Mouse (Mus musculus) limb, embryonic 14.5 days (tissue): ENCODE data around the gene Stat6. TPM values are rescaled to one million over a fixed set of nuclear protein-coding genes. Genes with fewer than 3 reads are reported as not detected.
A peak's percentile ranks its signal among the peaks of the same experiment; 100 is the strongest.
"Not testable (repeated sequence)": the region's sequence is repeated elsewhere in the genome, so short reads cannot be mapped to it uniquely, and the experiment has no call there.

Experiments used
- ATAC-seq: fragments of 200-750 bp; cut with Nextera tagmentation; 2 replicates; pipeline ENCODE4 v1.8.0; 2017; ENCODE audit warnings: low read depth, moderate number of reproducible peaks, moderate TSS enrichment; ENCODE audit not compliant: low FRiP score
- DNase-seq: peaks from one replicate; pipeline ENCODE4 v3.0.0-alpha.2; 2015; ENCODE audit warnings: low spot score
- H3K27ac ChIP-seq: fragments of 300-500 bp; sonication (generic); replicated peaks from 2 replicates; pipeline ENCODE4 v1.5.1; 2014; ENCODE audit warnings: low read depth, mild to moderate bottlenecking, low read length, moderate library complexity, mixed read lengths
- H3K27me3 ChIP-seq: fragments of 300-500 bp; sonication (generic); 2 replicates; pipeline ENCODE4 v1.6.1; 2014; ENCODE audit warnings: low read length, mixed read lengths; ENCODE audit not compliant: control insufficient read depth, insufficient read depth
- H3K36me3 ChIP-seq: fragments of 300-500 bp; sonication (generic); 2 replicates; pipeline ENCODE4 v1.6.1; 2014; ENCODE audit warnings: mild to moderate bottlenecking, low read length, moderate library complexity, mixed read lengths; ENCODE audit not compliant: control insufficient read depth, insufficient read depth
- H3K4me1 ChIP-seq: fragments of 300-500 bp; sonication (generic); 2 replicates; pipeline ENCODE4 v1.6.1; 2014; ENCODE audit warnings: antibody characterized with exemption, low read length, mixed read lengths; ENCODE audit not compliant: control insufficient read depth, insufficient read depth
- H3K4me2 ChIP-seq: fragments of 300-500 bp; sonication (generic); replicated peaks from 2 replicates; pipeline ENCODE4 v1.6.1; 2014; ENCODE audit warnings: low read depth, mild to moderate bottlenecking, low read length, moderate library complexity; ENCODE audit not compliant: severe bottlenecking
- H3K4me3 ChIP-seq: fragments of 300-500 bp; sonication (generic); replicated peaks from 2 replicates; pipeline ENCODE4 v1.5.1; 2014; ENCODE audit warnings: low read length
- H3K9ac ChIP-seq: fragments of 300-500 bp; sonication (generic); 2 replicates; pipeline ENCODE4 v1.6.1; 2014; ENCODE audit warnings: mild to moderate bottlenecking, low read depth, low read length, moderate library complexity; ENCODE audit not compliant: severe bottlenecking
- H3K9me3 ChIP-seq: fragments of 300-500 bp; sonication (generic); 2 replicates; pipeline ENCODE4 v1.6.1; 2016; ENCODE audit warnings: low read length; ENCODE audit not compliant: control insufficient read depth
- POLR2A ChIP-seq: fragments of 200-500 bp; IDR thresholded peaks from 2 replicates; pipeline ENCODE4 v1.8.0; 2012; ENCODE audit warnings: inconsistent platforms, mild to moderate bottlenecking, moderate library complexity, borderline replicate concordance; ENCODE audit not compliant: insufficient read depth, insufficient read length; ENCODE audit errors: extremely low read depth
- WGBS: fragments of 180-500 bp; shearing (Covaris S2); extraction: QIAGEN DNeasy Blood & Tissue Kit; methylation state at CpG from one replicate; pipeline ENCODE4 v1.1.7; 2014; 5-methylcytosine and 5-hydroxymethylcytosine counted together
- polyA plus RNA-seq, 2 experiments: library from polyadenylated mRNA; depleted of rRNA in 1 of 2; stranded (reverse) in 1 of 2; unstranded in 1 of 2; fragments of >200 nt; fragmentation: Nextera tagmentation in 1 of 2; extraction: Ambion mirVana in 1 of 2; gene quantifications; 2 replicates each; pipeline versions ENCODE4 v1.2.1 to v1.2.3; 2012 to 2014

Gene Stat6
- polyA plus RNA-seq, 2 experiments: 22.2 to 30.7 TPM

DNA sequence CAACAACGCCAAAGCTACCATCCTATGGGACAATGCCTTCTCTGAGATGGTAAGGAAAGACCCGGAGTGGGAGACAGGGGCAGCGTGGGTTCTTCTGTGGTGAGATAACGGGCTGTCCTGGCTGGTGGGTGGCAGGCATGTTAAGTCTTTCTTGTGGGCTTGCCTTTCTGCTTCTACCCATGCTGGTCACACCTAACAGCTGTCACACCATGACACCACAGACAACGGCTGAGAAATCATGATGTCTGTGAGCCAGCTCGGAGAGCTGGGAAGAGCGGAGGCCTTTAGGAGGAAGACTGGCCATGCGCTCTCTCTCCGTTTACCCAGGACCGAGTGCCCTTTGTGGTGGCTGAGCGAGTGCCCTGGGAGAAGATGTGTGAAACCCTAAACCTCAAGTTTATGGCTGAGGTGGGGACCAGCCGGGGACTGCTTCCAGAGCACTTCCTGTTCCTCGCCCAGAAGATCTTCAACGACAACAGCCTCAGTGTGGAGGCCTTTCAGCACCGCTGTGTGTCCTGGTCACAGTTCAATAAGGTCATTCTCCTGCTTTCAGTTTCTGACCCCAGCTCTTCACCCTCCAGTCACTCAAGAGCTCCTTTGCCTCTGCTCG, 12.3 kb downstream of the Stat6 start:
- Histone ChIP-seq H3K4me2 (no peak overlapping the region), H3K4me3 (no peak overlapping the region), H3K9ac (no peak overlapping the region), H3K4me1 (no peaks in the 10 kb centered on the region), H3K27ac (no peak overlapping the region), H3K36me3 (peaks cover 19% of the 10 kb centered on the region), H3K9me3 (no peaks in the 10 kb centered on the region), H3K27me3 (no peaks in the 10 kb centered on the region)
- WGBS: 57% methylated on average over 16 of the region's 16 CpGs
- no peak for ATAC-seq
- no peak for TF ChIP-seq POLR2A
- no peak for DNase-seq

DNA sequence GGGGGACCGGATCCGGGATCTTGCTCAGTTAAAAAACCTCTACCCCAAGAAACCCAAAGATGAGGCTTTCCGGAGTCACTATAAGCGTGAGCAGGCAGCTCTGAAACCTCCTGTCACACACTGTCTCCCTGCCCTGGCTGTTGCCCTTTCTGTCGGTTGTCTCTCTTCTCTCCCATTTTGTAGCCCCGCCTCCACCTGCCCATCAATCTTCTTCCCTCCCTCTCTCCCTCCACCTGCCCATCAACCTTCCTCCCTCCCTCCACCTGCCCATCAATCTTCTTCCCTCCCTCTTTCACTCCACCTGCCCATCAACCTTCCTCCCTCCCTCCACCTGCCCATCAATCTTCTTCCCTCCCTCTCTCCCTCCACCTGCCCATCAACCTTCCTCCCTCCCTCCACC, 14.8 kb downstream of the Stat6 start:
- H3K36me3 ChIP-seq: peaks cover 31% of the 10 kb centered on the region
- not testable (repeated sequence) for H3K9ac ChIP-seq, DNase-seq, H3K4me2 ChIP-seq, H3K27me3 ChIP-seq, ATAC-seq, H3K9me3 ChIP-seq, H3K27ac ChIP-seq, H3K4me3 ChIP-seq
- 50% methylated on average over 6 of the region's 6 CpGs for WGBS
- H3K4me1 ChIP-seq: peaks cover 15% of the 10 kb centered on the region

DNA sequence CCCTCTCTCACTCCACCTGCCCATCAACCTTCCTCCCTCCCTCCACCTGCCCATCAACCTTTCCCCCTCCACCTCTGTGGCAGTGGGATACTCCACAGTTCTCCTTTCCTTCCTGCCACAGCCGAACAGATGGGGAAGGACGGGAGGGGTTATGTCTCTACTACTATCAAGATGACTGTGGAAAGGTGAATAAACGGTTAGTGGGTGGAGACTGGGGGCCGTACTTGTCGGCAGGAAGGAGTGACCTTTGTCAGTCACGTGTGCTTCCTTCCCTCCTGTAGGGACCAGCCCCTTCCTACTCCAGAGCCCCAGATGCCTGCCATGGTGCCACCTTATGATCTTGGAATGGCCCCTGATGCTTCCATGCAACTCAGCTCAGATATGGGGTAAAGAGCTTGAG, 15.3 kb downstream of the Stat6 start:
- Histone ChIP-seq H3K4me2 (no peak overlapping the region), H3K27me3 (no peaks in the 10 kb centered on the region), H3K9ac (no peak overlapping the region), H3K4me3 (no peak overlapping the region), H3K27ac (no peak overlapping the region), H3K4me1 (peaks cover 20% of the 10 kb centered on the region), H3K9me3 (no peaks in the 10 kb centered on the region), H3K36me3 (peaks cover 36% of the 10 kb centered on the region)
- no peak for DNase-seq
- no peak for TF ChIP-seq POLR2A
- WGBS: 23% methylated on average over 6 of the region's 6 CpGs
- no peak for ATAC-seq

DNA sequence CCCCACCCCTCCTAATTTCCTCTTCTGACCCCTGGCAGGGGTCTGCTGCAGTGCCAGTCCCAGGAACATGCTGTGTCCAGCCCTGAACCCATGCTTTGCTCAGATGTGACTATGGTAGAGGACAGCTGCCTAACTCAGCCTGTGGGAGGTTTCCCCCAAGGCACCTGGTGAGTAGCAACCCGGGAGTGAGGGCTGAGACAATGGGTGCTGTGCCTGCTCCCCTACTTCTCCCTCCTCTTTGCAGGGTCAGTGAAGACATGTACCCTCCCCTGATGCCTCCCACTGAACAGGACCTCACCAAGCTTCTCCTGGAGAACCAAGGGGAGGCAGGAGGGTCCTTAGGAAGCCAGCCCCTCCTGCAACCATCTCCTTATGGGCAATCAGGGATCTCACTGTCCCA, 16.8 kb downstream of the Stat6 start:
- WGBS: 71% methylated on average over 1 of the region's 1 CpGs
- no peak overlapping the region for H3K4me2 ChIP-seq
- TF ChIP-seq POLR2A: no peak
- H3K9me3 ChIP-seq: no peaks in the 10 kb centered on the region
- H3K4me1 ChIP-seq: peaks cover 35% of the 10 kb centered on the region
- peaks cover 48% of the 10 kb centered on the region for H3K36me3 ChIP-seq
- peak; percentile 2 for DNase-seq
- H3K9ac ChIP-seq: no peak overlapping the region
- H3K4me3 ChIP-seq: no peak overlapping the region
- H3K27me3 ChIP-seq: no peaks in the 10 kb centered on the region
- no peak overlapping the region for H3K27ac ChIP-seq
- ATAC-seq: no peak

DNA sequence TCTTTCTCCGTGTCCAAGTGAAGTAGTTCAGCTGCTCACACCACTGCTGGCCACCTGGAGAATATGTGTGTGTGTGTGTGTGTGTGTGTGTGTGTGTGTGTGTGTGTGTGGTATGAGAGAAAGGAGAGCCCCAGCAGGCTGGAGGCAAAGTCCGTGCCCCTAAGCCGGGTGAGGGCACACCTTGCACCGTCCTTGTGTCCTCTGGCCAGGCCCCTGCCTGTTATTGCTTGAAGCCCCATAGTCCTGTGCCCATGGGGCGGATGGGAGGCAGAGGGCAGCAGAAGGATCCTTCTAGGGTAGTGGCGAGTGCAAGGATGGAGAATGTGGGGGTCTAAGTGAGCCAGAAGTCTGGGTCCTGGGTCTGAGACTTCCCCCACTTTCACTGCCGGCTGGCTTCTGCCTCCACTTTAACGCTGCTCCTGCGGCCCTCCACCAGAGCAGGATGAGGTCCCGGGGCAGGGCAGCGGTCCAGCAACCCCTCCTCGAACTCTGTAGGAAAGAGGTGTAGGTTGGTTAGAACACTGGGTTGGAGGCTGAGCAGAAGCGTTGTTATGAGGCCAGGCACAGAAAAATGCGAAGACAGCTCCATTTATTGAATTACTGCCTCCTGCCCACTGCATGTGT, 18.6 kb downstream of the Stat6 start:
- DNase-seq (peak; percentile 1), ATAC-seq (no peak)
- no peak overlapping the region for H3K9ac ChIP-seq
- peak overlapping the region; percentile 42 for H3K4me2 ChIP-seq
- 28% methylated on average over 14 of the region's 14 CpGs for WGBS
- peaks cover 52% of the 10 kb centered on the region for H3K36me3 ChIP-seq
- no peaks in the 10 kb centered on the region for H3K9me3 ChIP-seq
- TF ChIP-seq POLR2A: no peak
- H3K27me3 ChIP-seq: no peaks in the 10 kb centered on the region
- peak overlapping the region; percentile 15; the same call in 1 of the 2 replicates for H3K4me3 ChIP-seq
- peak overlapping the region; percentile 66; the same call in 1 of the 2 replicates for H3K27ac ChIP-seq
- peaks cover 43% of the 10 kb centered on the region for H3K4me1 ChIP-seq
